Mouse (Mus musculus) left cerebral cortex, postnatal 36 days (tissue): ENCODE measurements around the gene Ankrd34a. TPM values are rescaled to one million over a fixed set of nuclear protein-coding genes. Genes with fewer than 3 reads are reported as not detected.
"Not testable (repeated sequence)": the region's sequence is repeated elsewhere in the genome, so short reads cannot be mapped to it uniquely, and the experiment has no call there.

ENCODE experiments used
- DNase-seq, 2 experiments: peaks; one replicate each; pipeline ENCODE4 v3.0.0; 2021 to 2022; ENCODE audit warnings: low spot score in 2 of 2, mixed read lengths in 1 of 2
- intact Hi-C: fragments of 180-260 bp; cut with DNase I; formaldehyde crosslinking; loops from one replicate; pipeline ENCODE4 v1.15.1; 2025
- total RNA-seq, 2 experiments: library from RNA; stranded (reverse); gene quantifications; 2 replicates each; pipeline ENCODE4 v1.2.3; 2021

Ankrd34a gene
- total RNA-seq, 2 experiments from 2014 or later: 68.9 to 75.7 TPM

DNA sequence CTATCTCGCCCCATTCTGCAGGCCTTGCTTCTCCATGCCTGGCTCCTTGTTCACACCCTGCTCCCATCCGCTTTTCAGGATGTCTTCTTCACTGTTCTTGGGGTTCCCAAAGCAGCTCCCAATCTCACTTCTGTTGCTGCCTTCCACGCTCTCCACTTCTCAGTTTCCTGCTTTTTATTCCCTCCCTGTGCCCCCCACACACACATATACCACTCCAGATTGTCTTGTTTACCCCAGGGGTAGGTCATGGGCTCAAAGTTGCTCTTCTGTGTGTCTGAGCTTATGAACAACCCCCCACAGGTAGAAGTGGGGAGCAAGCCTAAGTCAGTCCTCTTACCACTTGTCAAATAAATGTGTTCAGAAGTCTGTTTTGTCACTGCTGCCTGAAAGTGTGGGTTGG, 3.0 kb downstream of the Ankrd34a start:
- intact Hi-C loops: loop anchor here (2.0 to 5.0 kb wide), 3 partner anchors 99 to 337 kb away; partner anchors contain the start of gene Hist2h4
- DNase-seq: no peak

DNA sequence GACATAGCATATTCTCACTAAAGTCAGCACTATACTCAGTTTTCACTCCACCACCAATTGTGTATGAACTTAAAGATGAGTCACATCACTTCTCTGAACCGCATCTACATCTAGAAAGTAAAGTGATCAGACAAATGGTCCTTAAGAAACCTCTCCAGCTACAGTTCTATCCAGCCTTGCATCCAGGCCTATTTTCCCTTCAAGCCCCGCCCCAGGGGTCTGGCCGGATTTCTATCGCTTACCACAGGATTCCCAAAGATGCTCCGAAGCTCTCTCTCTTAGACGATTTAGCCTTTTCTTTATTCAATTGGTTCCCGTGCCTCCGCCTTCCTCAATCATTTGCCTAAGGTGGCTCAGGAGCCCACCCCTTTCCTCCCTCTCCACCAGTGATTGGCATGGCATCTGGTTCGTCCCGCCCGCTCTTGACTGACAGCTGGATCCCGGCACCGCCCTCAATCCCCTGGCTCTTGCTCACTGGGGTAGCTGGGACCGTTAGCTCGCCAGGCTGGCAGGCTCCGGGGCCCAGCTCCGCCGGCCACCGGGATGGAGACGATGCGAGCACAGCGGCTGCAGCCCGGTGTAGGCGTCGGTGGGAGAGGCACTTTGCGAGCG, 4.3 kb downstream of the Ankrd34a start, which contains the start of gene Lix1l:
TSS of gene Lix1l (plus strand) at position 511 of the 612 bp plus-strand sequence.
- peak; percentile 91 to 92 for DNase-seq
- intact Hi-C loops: no loop called here

DNA sequence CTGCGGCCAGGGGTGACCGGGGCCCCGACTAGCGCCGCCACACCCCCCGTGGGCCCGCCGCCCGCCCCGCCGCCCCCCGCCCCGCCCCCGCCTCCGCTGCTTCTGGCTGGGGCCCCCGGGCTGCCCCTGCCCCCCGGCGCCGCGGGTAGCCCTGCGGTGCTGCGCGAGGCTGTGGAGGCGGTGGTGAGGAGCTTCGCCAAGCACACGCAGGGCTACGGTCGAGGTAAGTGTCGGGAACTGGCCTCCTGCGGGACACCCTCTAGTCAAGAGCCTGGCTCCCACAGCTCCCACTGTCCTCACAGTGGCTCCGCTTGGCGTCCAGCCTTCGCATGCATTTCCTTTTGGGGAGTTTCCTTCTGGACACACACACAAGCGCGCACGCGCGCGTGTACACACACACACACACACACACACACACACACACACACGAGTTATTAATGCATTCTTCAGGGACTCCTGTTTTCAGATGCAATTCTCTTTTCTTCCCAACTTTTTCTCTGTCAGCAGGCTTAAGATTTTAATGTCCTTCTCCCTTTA, 4.9 kb downstream of the Ankrd34a start:
- intact Hi-C loops: no loop called here

DNA sequence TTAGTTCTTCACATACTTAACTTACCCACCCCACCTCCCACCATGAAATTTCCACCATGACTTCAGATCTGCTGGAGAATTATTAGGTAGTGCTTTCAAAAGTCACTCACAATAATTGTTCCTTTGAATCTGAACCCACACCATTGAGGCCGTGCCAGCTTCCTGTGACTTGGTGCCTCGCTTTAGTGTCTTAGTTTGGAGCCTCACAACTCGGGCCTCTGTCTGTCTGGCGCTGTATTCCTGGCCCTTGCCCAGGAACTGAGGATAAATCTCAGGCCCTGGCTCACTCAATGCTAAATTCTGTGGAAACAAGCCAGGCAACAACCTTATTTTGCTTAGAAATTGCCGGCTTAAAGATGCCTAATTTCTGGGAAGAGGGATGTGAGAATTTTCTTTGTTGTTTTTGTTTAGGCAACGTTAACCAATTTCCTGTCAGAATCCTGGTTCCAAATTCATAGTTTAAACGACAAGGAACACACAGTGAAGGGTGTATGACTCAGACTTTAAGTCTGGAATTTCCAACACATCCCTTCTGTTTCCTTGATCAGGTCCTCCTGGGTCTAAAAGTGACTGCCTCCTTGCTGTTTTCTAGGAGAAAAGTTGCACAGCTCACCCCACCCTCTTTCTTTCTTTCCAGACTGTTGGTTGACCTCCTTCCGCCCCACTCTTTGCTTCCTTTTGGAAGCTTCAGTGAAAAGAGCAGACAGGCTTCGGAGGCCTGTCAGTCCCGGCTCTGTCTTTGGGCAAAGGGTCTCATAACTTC, 5.7 kb downstream of the Ankrd34a start:
- intact Hi-C loops: loop anchor here (2.0 kb wide), 1 partner anchor 27 kb away; the partner anchor contains the start of gene Rbm8a

More for the DNA sequence above, 4.9 kb downstream of the Ankrd34a start:
- DNase-seq: peak; percentile 63 to 68

DNA sequence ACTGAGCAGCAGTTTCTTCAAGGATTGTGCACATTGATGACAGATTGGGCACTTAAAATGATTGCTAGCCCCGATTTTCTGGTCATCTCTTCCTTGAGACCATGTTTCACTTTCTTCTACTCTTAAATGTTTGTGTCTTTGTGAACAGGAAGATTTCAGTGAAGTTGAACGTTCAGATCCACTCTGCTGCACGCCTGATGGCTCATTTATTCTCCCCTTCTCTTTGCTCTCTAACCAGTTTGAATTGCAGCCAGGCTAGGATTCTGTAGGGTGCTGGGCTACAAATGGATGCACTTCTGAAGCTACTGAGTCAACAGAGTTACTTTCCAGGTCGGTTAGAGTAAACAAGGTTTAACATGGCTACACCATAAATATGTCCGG, 6.3 kb downstream of the Ankrd34a start:
- intact Hi-C loops: loop anchor here (2.0 kb wide), 1 partner anchor 26 kb away; the partner anchor contains the start of gene Rbm8a
- no peak for DNase-seq

More for the DNA sequence above, 5.7 kb downstream of the Ankrd34a start:
- DNase-seq: no peak

GRCm38 (mm10) chr3:96603311-96603710, 6.9 kb downstream of the Ankrd34a start:
- intact Hi-C loops: loop anchor here (2.0 kb wide), 1 partner anchor 25 kb away; the partner anchor contains the start of gene Rbm8a
- DNase-seq: no peak

DNA sequence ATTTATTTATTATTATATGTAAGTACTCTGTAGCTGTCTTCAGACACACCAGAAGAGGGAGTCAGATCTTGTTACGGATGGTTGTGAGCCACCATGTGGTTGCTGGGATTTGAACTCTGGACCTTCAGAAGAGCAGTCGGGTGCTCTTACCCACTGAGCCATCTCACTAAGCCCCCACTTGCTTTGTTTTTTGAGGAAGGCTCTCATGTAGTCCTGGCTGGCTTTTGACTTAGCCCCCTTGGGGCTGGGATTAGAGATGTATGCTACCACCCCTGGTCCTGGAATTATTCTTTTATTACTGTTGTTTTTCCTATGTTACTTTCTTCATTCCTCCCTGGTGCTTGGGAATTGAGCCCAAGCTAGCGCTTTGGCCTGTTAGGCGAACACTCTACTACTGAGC, 9.6 kb downstream of the Ankrd34a start:
- intact Hi-C loops, DNase-seq: not testable (repeated sequence)

- intact Hi-C loops: no loop called here
- no peak for DNase-seq
These were observed 10.2 kb downstream of the Ankrd34a start for GRCm38 (mm10) chr3:96606618-96607017.

DNA sequence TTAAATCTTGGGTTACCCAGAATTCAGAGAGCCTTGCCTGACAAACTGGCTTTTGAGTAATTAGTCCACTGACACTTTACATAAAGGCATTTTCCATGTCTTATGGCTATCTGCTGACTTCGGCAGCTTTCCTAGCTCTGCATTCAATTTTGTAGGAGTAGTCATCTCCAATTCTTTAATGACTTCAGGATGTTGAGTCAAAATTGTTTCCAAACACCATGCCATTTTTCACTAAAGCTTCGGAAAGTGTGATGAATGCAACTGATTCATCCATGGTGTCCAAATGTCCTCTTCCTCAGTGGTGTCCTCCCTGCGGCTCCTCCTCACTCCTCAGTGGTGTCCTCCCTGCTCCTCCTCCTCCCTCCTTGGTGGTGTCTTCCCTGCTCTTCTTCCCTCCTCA, 21.5 kb downstream of the Ankrd34a start:
- DNase-seq: no peak
- intact Hi-C loops: no loop called here

DNA sequence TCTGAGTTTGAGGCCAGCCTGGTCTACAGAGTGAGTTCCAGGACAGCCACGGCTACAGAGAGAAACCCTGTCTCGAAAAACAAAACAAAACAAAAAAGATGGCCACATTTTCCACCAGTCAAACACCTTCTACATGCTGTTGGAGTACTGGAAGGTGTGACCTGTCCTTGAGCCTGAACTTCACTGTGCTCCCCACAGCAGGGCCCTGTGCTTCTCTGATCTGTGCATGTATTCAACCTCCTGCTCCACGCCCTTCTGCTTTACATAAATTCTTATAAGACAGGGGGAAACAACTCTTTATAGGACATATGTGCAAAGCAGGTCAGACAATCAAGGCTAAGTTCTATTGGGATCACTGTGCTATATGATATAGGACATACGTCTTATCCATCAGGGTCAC, 26.8 kb downstream of the Ankrd34a start:
- DNase-seq: no peak
- intact Hi-C loops: no loop called here

DNA sequence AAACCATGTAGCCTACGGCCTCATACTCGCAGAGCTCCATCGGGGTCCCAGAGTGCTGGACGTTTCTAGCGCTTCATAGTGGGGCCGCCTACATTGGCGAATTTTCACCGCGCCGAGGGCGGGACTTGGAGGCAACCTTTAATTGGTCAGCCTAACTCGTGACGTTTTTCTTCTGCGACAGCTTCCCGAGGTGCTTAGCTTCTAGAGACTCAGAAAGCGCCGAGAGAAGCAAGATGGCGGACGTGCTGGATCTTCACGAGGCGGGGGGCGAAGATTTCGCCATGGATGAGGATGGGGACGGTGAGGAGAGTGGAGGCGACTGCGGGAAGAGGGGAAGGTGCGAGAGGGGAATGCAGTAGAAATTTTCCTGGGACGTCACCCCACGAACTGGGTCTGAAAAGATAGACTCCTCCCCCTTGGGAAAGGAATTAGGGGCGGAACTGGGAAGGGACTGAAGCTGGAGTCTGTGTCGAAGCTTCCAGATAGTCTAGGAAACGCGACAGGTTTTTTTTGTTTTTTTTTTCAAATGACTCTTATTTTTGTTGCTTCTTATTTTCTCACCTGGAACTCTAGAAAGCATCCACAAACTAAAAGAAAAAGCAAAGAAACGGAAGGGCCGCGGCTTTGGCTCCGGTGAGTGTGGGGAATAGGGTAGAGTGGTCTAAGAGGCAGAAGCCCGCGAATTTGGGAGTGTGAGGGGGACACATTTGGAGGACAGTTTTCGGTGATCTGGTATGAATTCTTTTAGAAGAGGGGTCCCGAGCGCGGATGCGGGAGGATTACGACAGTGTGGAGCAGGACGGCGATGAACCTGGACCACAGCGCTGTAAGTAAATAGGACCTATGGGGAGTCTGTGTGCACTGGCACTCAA, 33.5 kb downstream of the Ankrd34a start, which contains the start of gene Rbm8a:
TSS of gene Rbm8a (plus strand) at position 205 of the 872 bp plus-strand sequence.
- intact Hi-C loops: loop anchor here (2.0 to 10.0 kb wide), 2 partner anchors 27 to 45 kb away; no protein-coding TSS in a partner anchor

GRCm38 (mm10) chr3:96632058-96632457, 35.6 kb downstream of the Ankrd34a start:
- no peak for DNase-seq
- intact Hi-C loops: loop anchor here (10.0 kb wide), 1 partner anchor 47 kb away; no protein-coding TSS in a partner anchor

More for the DNA sequence above, 33.5 kb downstream of the Ankrd34a start, which contains the start of gene Rbm8a:
- DNase-seq: peak; percentile 96 to 97

DNA sequence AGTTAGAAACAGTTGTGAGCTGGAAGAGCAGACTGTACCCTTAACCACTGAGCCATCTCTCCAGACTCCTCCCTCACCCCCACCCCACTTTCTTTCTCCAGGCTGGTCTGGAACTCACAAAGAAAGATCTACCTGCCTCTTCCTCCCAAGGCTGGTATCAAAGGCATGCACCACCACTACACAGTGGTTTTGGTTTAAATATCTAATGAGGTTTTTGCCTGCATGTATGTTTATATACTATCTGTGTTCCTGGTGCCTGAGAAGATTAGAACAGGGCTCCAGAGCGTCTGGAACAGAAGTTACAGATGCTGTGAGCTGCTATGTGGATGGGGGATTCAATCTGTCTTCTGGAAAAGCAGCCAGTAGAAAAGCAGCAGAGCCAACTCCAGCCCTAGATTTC, 37.6 kb downstream of the Ankrd34a start:
- intact Hi-C loops: loop anchor here (2.0 to 10.0 kb wide), 2 partner anchors 49 to 83 kb away; no protein-coding TSS in a partner anchor
- no peak for DNase-seq

DNA sequence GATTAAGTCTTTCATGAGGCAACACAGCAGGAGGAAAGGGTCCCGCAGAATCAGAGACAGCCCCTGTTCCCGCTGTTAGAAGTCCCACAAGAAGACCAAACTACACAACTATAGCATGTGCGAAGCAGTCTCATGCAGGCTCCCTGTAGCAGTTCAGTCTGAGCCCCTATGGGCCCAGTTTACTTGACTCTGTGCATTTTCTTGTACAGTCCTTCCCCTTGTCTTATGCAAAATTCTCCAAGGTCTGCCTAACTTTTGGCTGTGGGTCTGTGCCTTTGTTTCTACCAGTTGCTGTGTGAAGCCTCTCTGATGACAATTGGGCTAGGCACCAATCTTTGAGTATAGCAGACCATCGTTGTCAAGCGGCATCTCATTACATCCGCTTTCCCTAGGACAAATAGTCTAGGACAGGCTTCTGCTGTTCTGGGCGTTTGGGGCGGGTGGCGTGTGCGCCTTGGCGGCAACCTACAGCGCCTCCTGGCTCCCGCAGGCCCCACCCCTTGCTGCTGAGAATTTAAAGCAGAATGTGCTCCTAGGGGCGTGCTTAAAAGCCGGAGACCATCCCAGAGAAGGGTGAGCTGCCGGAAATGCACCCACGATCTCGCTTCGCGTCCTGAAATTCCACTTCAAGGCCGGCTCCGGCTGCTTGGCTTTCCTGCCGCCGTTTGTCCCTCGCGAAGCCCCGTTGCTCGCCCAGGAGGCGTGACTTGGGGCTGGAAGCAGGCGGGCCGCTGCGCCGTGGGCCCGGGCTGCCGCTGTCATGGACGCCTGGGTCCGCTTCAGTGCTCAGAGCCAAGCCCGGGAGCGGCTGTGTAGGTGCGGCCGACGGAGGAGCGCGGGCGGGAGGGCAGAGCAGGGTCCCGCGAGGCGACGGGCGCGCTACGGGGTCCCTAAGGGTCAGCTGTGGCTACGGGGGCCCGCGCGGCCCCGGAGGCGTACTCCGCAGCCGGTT, 38.8 kb downstream of the Ankrd34a start, which contains the start of the genes Pex11b and Gm42957:
TSS of gene Pex11b (plus strand) at position 449 of the 952 bp plus-strand sequence.
TSS of gene Gm42957 (plus strand) at position 547 of the 952 bp plus-strand sequence.
- peak; percentile 93 to 94 for DNase-seq
- intact Hi-C loops: loop anchor here (2.0 to 10.0 kb wide), 2 partner anchors 50 to 84 kb away; no protein-coding TSS in a partner anchor

GRCm38 (mm10) chr3:96635906-96636305, 39.5 kb downstream of the Ankrd34a start:
- intact Hi-C loops: loop anchor here (2.0 to 10.0 kb wide), 2 partner anchors 51 to 85 kb away; no protein-coding TSS in a partner anchor
- DNase-seq: no peak

DNA sequence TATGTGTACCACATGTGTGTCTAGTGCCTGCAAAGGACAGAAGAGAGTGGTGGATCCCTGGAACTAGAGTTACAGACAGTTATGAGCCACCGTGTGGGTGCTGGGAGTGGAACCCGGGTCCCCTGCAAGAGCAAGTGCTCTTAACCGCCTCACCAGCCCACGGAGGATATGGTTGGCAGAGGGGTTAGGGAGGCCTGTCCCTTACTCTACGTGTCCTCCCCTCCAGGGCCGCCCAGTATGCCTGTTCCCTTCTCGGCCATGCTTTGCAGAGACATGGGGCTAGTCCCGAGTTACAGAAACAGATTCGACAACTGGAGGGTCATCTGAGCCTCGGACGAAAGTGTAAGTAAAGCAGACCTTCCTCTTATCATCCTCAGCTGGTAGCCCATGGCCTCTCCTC, 40.0 kb downstream of the Ankrd34a start:
- intact Hi-C loops: loop anchor here (10.0 kb wide), 1 partner anchor 52 kb away; no protein-coding TSS in a partner anchor
- DNase-seq: no peak

DNA sequence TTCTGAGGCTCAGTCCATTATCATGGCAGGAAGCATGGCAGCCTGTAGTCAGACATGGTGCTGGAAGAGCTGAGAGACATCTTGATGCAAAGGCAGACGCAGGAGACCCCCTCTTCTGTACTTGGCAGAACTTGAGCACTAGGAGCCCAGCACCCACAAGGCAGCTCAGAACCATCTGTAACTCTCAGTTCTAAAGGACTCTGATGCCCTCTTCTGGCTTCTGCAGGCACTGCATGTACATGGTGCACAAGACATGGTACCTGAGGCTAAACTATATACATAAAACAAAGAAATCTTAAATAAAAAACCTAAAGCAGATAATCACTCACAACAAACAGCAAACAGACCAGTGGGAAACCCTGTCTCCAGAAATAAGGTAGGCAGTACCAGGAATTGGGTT, 42.8 kb downstream of the Ankrd34a start:
- DNase-seq: peak; percentile 26 to 35
- intact Hi-C loops: loop anchor here (10.0 kb wide), 1 partner anchor 54 kb away; no protein-coding TSS in a partner anchor
